Mouse (Mus musculus) intestine, embryonic 16.5 days (tissue): ENCODE data around the gene Slc25a23. TPM values are rescaled to one million over a fixed set of nuclear protein-coding genes. Genes with fewer than 3 reads are reported as not detected.

Source experiments
- ATAC-seq: fragments of 200-750 bp; cut with Nextera tagmentation; 2 replicates; pipeline ENCODE4 v1.8.0; 2017; ENCODE audit warnings: moderate TSS enrichment, moderate library complexity
- H3K27ac ChIP-seq: fragments of 300-500 bp; sonication (generic); 2 replicates; pipeline ENCODE4 v1.5.1; 2014; ENCODE audit warnings: mild to moderate bottlenecking, low read length
- H3K27me3 ChIP-seq: fragments of 300-500 bp; sonication (generic); replicated peaks from 2 replicates; pipeline ENCODE4 v1.6.1; 2014; ENCODE audit warnings: low read length, control low read depth, mixed read lengths; ENCODE audit not compliant: control insufficient read depth, insufficient read depth
- H3K36me3 ChIP-seq: fragments of 300-500 bp; sonication (generic); 2 replicates; pipeline ENCODE4 v1.6.1; 2014; ENCODE audit warnings: low read length, control low read depth; ENCODE audit not compliant: control insufficient read depth, insufficient read depth
- H3K4me1 ChIP-seq: fragments of 300-500 bp; sonication (generic); 2 replicates; pipeline ENCODE4 v1.6.1; 2014; ENCODE audit warnings: low read length, control low read depth, mixed read lengths; ENCODE audit not compliant: control insufficient read depth, insufficient read depth
- H3K4me2 ChIP-seq: fragments of 300-500 bp; sonication (generic); 2 replicates; pipeline ENCODE4 v1.6.1; 2014; ENCODE audit warnings: low read depth, low read length, control low read depth
- H3K4me3 ChIP-seq: fragments of 300-500 bp; sonication (generic); 2 replicates; pipeline ENCODE4 v1.5.1; 2014; ENCODE audit warnings: mild to moderate bottlenecking, low read length
- H3K9ac ChIP-seq: fragments of 300-500 bp; sonication (generic); 2 replicates; pipeline ENCODE4 v1.6.1; 2014; ENCODE audit warnings: low read depth, low read length
- H3K9me3 ChIP-seq: fragments of 300-500 bp; sonication (generic); 2 replicates; pipeline ENCODE4 v1.6.1; 2016; ENCODE audit warnings: low read length, control low read depth; ENCODE audit not compliant: control insufficient read depth
- WGBS: fragments of 180-500 bp; shearing (Covaris S2); extraction: QIAGEN DNeasy Blood & Tissue Kit; methylation state at CpG from one replicate; pipeline ENCODE4 v1.1.7; 2014; 5-methylcytosine and 5-hydroxymethylcytosine counted together
- polyA plus RNA-seq: library from polyadenylated mRNA; unstranded; fragments of >200 nt; fragmentation: Nextera tagmentation; extraction: Ambion mirVana; gene quantifications from 2 replicates; pipeline ENCODE4 v1.2.1, GENCODE M21; 2015

The Slc25a23 gene
- polyA plus RNA-seq, 1 experiment from 2014 or later: 5.7 TPM

DNA sequence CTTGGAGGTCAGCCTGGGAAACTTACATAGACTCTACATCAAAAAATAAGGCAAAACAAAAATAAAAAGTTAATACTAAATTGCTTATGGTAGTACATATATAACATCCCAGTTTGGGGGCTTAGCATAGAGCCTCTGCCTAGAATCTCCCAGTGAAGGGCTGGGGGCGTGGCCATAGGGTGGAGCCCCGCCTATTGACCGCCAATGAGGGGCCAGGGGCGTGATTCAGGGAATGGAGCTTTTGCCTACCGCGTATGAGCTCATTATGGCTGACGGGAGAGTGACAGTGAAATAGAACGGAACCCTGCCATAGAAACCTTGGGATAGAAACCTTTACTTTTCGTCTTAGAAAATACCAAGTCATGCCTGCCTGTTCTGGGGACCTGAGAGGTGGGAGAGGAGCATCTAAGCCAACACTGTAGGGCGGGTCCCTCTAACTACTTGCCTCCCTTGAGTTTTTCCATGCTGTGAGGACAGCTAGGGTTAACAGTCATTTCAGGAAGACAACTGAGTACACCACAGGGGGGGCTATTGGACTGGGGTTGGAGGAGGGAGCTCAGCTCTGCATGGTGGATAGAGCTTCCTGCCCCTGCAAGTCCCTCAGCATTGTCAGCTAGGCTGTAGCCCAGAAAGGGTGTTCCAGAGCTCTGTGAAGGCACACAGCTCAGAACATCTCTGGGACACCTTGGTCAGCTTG, 40.1 kb upstream of the Slc25a23 start:
- no peak overlapping the region for H3K4me2 ChIP-seq
- H3K4me1 ChIP-seq: peaks cover 8% of the 10 kb centered on the region
- H3K27ac ChIP-seq: no peak overlapping the region
- H3K4me3 ChIP-seq: no peak overlapping the region
- H3K9me3 ChIP-seq: no peaks in the 10 kb centered on the region
- no peaks in the 10 kb centered on the region for H3K27me3 ChIP-seq
- no peak for ATAC-seq
- WGBS: 16% methylated on average over 10 of the region's 10 CpGs
- H3K36me3 ChIP-seq: peaks cover 2% of the 10 kb centered on the region; the same call in 1 of the 2 replicates
- no peak overlapping the region for H3K9ac ChIP-seq

DNA sequence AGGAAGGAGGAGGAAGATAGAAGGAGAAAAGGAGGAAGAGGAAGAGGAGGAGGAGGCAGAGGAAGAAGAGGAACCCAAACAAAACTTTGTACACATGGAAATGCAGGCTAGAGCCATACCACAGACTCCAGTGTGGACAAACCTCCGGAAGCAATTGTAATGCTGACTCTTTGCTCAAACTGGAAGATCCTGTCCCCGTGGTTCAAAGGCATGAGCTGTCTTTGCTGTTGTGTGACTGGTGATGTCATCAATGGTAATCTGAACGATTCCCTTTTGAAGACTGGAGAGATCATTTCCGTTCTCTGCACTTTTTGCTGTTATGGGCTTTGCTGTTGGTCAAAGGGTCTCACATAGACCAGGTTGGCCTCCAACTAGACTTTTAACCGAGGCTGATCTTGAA, 38.7 kb upstream of the Slc25a23 start:
- H3K9ac ChIP-seq: no peak overlapping the region
- no peaks in the 10 kb centered on the region for H3K27me3 ChIP-seq
- WGBS: 79% methylated on average over 5 of the region's 5 CpGs
- no peaks in the 10 kb centered on the region for H3K9me3 ChIP-seq
- H3K4me3 ChIP-seq: no peak overlapping the region
- no peak for ATAC-seq
- peaks cover 2% of the 10 kb centered on the region; the same call in 1 of the 2 replicates for H3K36me3 ChIP-seq
- no peak overlapping the region for H3K27ac ChIP-seq
- H3K4me1 ChIP-seq: peaks cover 2% of the 10 kb centered on the region; the same call in 1 of the 2 replicates
- no peak overlapping the region for H3K4me2 ChIP-seq

DNA sequence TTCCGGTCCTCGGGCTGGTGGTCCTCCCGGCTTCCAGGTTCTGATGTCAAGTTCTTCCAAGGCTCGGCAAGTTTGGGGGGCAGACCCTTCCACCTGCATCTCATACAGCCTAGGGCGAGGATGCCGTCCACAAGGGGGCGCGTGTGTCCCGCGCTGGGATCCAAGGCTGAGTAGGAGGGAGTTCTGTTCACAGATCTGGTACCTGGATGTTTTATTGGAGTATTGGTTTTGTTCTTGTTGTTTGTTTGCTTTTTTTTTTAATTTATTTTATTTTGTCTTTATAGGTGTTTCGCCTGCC, 36.9 kb upstream of the Slc25a23 start:
- Histone ChIP-seq H3K4me3 (peak overlapping the region; percentile 32), H3K4me1 (peaks cover 2% of the 10 kb centered on the region; the same call in 1 of the 2 replicates), H3K36me3 (no peaks in the 10 kb centered on the region), H3K4me2 (peak overlapping the region; percentile 55), H3K27ac (no peak overlapping the region), H3K27me3 (no peaks in the 10 kb centered on the region), H3K9me3 (no peaks in the 10 kb centered on the region), H3K9ac (no peak overlapping the region)
- peak; percentile 83 for ATAC-seq
- WGBS: 2% methylated on average over 11 of the region's 11 CpGs

DNA sequence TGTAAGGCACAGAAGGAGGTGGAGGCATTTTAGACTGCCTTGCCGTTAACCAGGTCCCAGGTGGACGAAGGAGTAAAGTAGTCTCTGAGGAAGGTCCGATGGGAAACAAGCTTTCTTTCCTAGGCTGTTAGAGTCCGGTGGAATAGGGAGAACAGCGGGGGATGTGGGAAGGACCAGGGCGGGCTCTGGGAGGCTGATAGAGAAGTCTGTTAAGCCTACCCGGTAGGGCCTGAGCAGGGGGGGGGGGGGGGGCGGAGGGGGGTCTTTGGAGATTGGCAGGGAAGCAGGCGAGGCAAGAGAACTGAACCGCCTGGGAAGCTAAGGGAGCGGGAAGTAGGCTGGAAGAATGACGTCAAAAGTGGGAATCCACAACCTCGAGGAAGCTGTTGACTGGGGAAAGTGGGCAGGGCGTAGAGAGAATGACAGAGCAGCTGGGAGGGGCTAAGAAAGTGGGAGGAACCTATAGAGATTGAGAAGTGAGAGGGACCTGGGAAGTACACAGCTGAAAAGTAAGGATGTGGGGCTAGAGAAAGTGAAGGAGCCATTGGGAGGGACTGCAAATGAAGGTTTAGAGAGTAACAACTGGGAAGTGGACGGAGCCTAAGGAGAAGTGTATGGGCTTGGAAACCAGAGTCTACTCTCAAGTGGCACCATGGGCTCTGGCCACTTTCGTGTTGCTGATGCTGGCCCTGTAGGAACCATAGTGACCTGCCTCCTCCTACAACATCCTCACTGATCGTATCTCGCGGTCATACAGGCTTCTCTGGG, 36.4 kb upstream of the Slc25a23 start:
- 1% methylated on average over 18 of the region's 19 CpGs for WGBS
- Histone ChIP-seq H3K4me3 (peak overlapping the region; percentile 32), H3K9ac (0 out of 2 replicates have a peak overlapping the region, but pooled peaks have one; percentile 13), H3K4me1 (peaks cover 2% of the 10 kb centered on the region; the same call in 1 of the 2 replicates), H3K9me3 (no peaks in the 10 kb centered on the region), H3K27me3 (no peaks in the 10 kb centered on the region), H3K4me2 (peak overlapping the region; percentile 55), H3K27ac (no peak overlapping the region), H3K36me3 (no peaks in the 10 kb centered on the region)
- ATAC-seq: peak; percentile 92

DNA sequence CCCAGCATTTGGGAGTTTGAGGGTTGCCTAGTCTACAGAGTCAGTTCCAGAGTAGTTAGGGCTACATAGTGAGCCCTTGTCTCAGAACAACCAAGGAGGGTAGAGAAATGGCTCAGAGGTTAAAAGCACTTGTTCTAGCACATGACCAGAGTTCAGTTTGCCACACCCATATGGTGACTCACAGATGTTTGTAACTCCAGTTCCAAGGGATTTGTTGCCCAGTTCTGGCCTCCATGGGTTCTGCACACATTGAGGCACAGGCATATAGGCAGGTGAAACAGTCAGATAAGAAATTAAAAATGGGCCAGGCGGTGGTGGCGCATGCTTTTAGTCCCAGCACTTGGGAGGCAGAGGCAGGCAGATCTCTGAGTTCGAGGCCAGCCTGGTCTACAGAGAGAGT, 34.6 kb upstream of the Slc25a23 start:
- Histone ChIP-seq H3K4me1 (peaks cover 2% of the 10 kb centered on the region; the same call in 1 of the 2 replicates), H3K36me3 (no peaks in the 10 kb centered on the region), H3K9ac (no peak overlapping the region), H3K4me3 (no peak overlapping the region), H3K4me2 (no peak overlapping the region), H3K9me3 (no peaks in the 10 kb centered on the region), H3K27ac (no peak overlapping the region), H3K27me3 (no peaks in the 10 kb centered on the region)
- 88% methylated on average over 3 of the region's 3 CpGs for WGBS
- ATAC-seq: peak; percentile 26

GRCm38 (mm10) chr17:57087049-57087832, 27.6 kb upstream of the Slc25a23 start, which contains the start of gene Tubb4a:
Gene Tubb4a (minus strand): TSS chr17:57087782.
- Histone ChIP-seq H3K9me3 (no peaks in the 10 kb centered on the region), H3K4me2 (peak within 1 kb of the TSS; percentile 72), H3K9ac (peak within 1 kb of the TSS; percentile 62), H3K4me3 (peak within 1 kb of the TSS; percentile 46), H3K36me3 (no peaks in the 10 kb centered on the region), H3K27ac (no peak within 1 kb of the TSS), H3K27me3 (no peaks in the 10 kb centered on the region), H3K4me1 (peaks cover 5% of the 10 kb centered on the region)
- ATAC-seq: peak; percentile 74
- WGBS: 2% methylated on average over 31 of the region's 31 CpGs

DNA sequence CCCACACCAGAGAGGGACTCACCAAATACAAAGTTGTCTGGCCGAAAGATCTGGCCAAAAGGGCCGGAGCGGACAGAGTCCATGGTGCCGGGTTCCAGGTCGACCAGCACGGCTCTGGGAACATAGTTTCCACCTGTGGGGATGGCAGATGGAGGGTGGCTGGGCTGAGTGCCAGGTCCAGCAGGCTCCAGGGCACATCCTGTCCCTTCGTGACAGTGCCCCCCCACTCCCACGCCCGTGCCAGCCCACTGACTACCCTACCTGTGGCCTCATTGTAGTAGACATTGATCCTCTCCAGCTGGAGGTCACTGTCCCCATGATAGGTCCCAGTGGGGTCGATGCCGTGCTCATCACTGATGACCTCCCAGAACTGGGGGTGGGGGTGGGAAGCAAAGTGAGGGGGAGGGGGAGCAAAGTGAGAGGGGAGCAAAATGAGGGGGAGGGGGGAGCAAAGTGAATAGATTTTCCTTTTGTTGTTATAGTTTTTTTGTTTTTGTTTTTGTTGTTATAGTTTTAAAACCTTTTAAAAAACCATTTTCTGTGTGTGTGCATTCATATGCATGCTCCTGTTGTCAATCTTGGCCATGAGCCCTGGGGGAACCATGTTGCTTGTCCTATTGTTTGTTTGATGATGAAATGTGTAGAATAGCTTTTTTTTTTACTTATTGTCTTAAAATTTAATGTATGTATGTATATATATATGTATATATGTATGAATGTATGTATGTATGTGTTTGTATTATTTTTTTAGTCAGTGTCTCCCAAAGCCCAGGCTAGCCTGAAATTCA, 26.5 kb upstream of the Slc25a23 start:
- WGBS: 88% methylated on average over 11 of the region's 11 CpGs

GRCm38 (mm10) chr17:57082481-57082880, 22.8 kb upstream of the Slc25a23 start:
- Histone ChIP-seq H3K4me1 (peaks cover 11% of the 10 kb centered on the region), H3K9me3 (no peaks in the 10 kb centered on the region), H3K4me3 (no peak overlapping the region), H3K27me3 (no peaks in the 10 kb centered on the region), H3K4me2 (no peak overlapping the region), H3K27ac (no peak overlapping the region), H3K36me3 (no peaks in the 10 kb centered on the region; the same call in 1 of the 2 replicates), H3K9ac (no peak overlapping the region)
- 77% methylated on average over 5 of the region's 5 CpGs for WGBS
- no peak for ATAC-seq

More for the DNA sequence above, 26.5 kb upstream of the Slc25a23 start:
- no peaks in the 10 kb centered on the region for H3K9me3 ChIP-seq
- H3K9ac ChIP-seq: no peak overlapping the region
- no peak overlapping the region for H3K27ac ChIP-seq
- H3K36me3 ChIP-seq: no peaks in the 10 kb centered on the region; the same call in 1 of the 2 replicates
- H3K4me2 ChIP-seq: no peak overlapping the region
- H3K27me3 ChIP-seq: no peaks in the 10 kb centered on the region
- H3K4me1 ChIP-seq: peaks cover 5% of the 10 kb centered on the region
- no peak for ATAC-seq
- H3K4me3 ChIP-seq: no peak overlapping the region
